Comparison of ENCODE assay signal across 8 mouse cellular contexts in genomic region chr1:161214465-161214864, GRCm38 (mm10). TPM values are rescaled to one million over a fixed set of nuclear protein-coding genes. Genes with fewer than 3 reads are reported as not detected.
DNase-seq lines count a peak whose midpoint lies in the region; ATAC-seq lines count a peak whose summit lies in the region.

No protein-coding gene starts in this region.

- H3K4me3 ChIP-seq in forebrain, embryonic 16.5 days (replicated peaks; ENCODE audit: low read length), result no peak overlapping the region

- H3K27me3 ChIP-seq in forebrain, embryonic 16.5 days (replicated peaks; ENCODE audit: control insufficient read depth, insufficient read depth, low read length), result no peaks in the 10 kb centered on the region

- intact Hi-C loops in gastrocnemius, postnatal 14 days (cut with DNase I; ENCODE audit: low total_unique reads), result no loop called here

- H3K27ac ChIP-seq in forebrain, embryonic 16.5 days (ENCODE audit: low read length), result no peak overlapping the region

- no peak overlapping the region for H3K9ac ChIP-seq in forebrain, embryonic 16.5 days (replicated peaks; ENCODE audit: low read depth, low read length)

- H3K4me1 ChIP-seq in forebrain, embryonic 16.5 days (replicated peaks; ENCODE audit: control insufficient read depth, insufficient read depth, low read length), result no peaks in the 10 kb centered on the region

- peaks cover 3% of the 10 kb centered on the region; the same call in 1 of the 2 replicates for H3K9me3 ChIP-seq in forebrain, embryonic 16.5 days (ENCODE audit: control insufficient read depth, low read length)

- ATAC-seq in forebrain, embryonic 16.5 days, result no peak

- H3K4me2 ChIP-seq in forebrain, embryonic 16.5 days (ENCODE audit: low read length), result no peak overlapping the region

- H3K36me3 ChIP-seq in forebrain, embryonic 16.5 days (ENCODE audit: control insufficient read depth, insufficient read depth), result no peaks in the 10 kb centered on the region

- 36% methylated on average over 4 of the region's 4 CpGs for WGBS in forebrain, embryonic 16.5 days

- peak; percentile 12 for DNase-seq in gastrocnemius, postnatal 14 days
- DNase-seq in gastrocnemius, adult 18-20 months (ENCODE audit: low spot score), result no peak
- peak; percentile 64 for DNase-seq in CD4-positive helper T cell, adult 2 months (ENCODE audit: low read depth, low spot score)
- peak; percentile 30 to 38 for DNase-seq in adrenal gland, postnatal 36 days
- peak; percentile 30 for DNase-seq in lung, postnatal 14 days
- no peak for DNase-seq in urinary bladder, postnatal 36 days (ENCODE audit: low spot score in 2 of 2)
- DNase-seq in neural tube, embryonic 10.5 days (ENCODE audit: extremely low spot score, low spot score), result no peak

RNA-seq across cellular contexts. Expression of gene Prdx6, which starts 36.6 kb away (rescaled TPM):
- 10 to 100 TPM; 70.1 to 78.6 TPM for total RNA-seq in gastrocnemius, postnatal 14 days (2021)
- 100 to 1,000 TPM; 128 to 131 TPM for total RNA-seq in gastrocnemius, adult 18-20 months (2021)
- 100 to 1,000 TPM; 279 to 620 TPM for total RNA-seq in adrenal gland, postnatal 36 days (2021)
- polyA plus RNA-seq in forebrain, embryonic 16.5 days (2015; fragmentation: Nextera tagmentation; extraction: Ambion mirVana), result 214 and 245 TPM in 2 replicates

RNA-seq across cellular contexts. Expression of gene Tex50, which starts 55.4 kb away (rescaled TPM):
- total RNA-seq in gastrocnemius, postnatal 14 days (2021), result not detected
- not detected for total RNA-seq in gastrocnemius, adult 18-20 months (2021)
- total RNA-seq in adrenal gland, postnatal 36 days (2021), result not detected
- 0.78 and 1.4 TPM in 2 replicates for polyA plus RNA-seq in forebrain, embryonic 16.5 days (2015; fragmentation: Nextera tagmentation; extraction: Ambion mirVana)

Comparison
In these comparisons a context has a peak if more than half of its experiments do, and no peak if none do; other contexts are left out.
1. DNase-seq: peak in gastrocnemius, postnatal 14 days (single experiment), CD4-positive helper T cell, adult 2 months (single experiment), adrenal gland, postnatal 36 days (2 of 2) and lung, postnatal 14 days (single experiment); none in gastrocnemius, adult 18-20 months (single experiment), urinary bladder, postnatal 36 days (0 of 2) and neural tube, embryonic 10.5 days (single experiment).